Mouse (Mus musculus) MEL (cell line): ENCODE results near the gene Eif2s2.

Experiments used
- CTCF ChIP-seq, 3 experiments: IDR thresholded peaks in 2 of 3; conservative IDR thresholded peaks in 1 of 3; 2 replicates each; pipeline ENCODE4 v1.5.1; 2011 to 2012; ENCODE audit warnings: low read length in 3 of 3, low read depth in 2 of 3, mild to moderate bottlenecking in 2 of 3, improper control_type of control experiment in 1 of 3, inconsistent platforms in 1 of 3, mixed read lengths in 1 of 3, moderate library complexity in 1 of 3; ENCODE audit not compliant: control insufficient read depth in 1 of 3, insufficient read depth in 1 of 3, poor library complexity in 1 of 3, severe bottlenecking in 1 of 3
- EP300 ChIP-seq, 2 experiments: IDR thresholded peaks; 2 replicates each; pipeline ENCODE4 v1.6.1; 2011; ENCODE audit warnings: improper control_type of control experiment in 2 of 2, low read length in 2 of 2, low read depth in 1 of 2, mild to moderate bottlenecking in 1 of 2
- ETS1 ChIP-seq: IDR thresholded peaks from 2 replicates; pipeline ENCODE4 v1.6.1; 2012; ENCODE audit warnings: low read depth, mild to moderate bottlenecking, inconsistent platforms, low read length, improper control_type of control experiment, moderate library complexity
- GABPA ChIP-seq: IDR thresholded peaks from 2 replicates; pipeline ENCODE4 v1.6.1; 2012; ENCODE audit warnings: low read depth, mild to moderate bottlenecking, inconsistent platforms, low read length, improper control_type of control experiment, moderate library complexity
- HCFC1 ChIP-seq: IDR thresholded peaks from 2 replicates; pipeline ENCODE4 v1.6.1; 2012; ENCODE audit warnings: low read depth, mild to moderate bottlenecking, inconsistent platforms, low read length, improper control_type of control experiment, moderate library complexity
- KAT2A ChIP-seq: conservative IDR thresholded peaks from 2 replicates; pipeline ENCODE4 v1.6.1; 2012; ENCODE audit warnings: low read depth, low read length, improper control_type of control experiment, inconsistent platforms
- MAZ ChIP-seq: IDR thresholded peaks from 2 replicates; pipeline ENCODE4 v1.6.1; 2012; ENCODE audit warnings: low read depth, mild to moderate bottlenecking, inconsistent platforms, low read length, improper control_type of control experiment
- MYB ChIP-seq: IDR thresholded peaks from 2 replicates; pipeline ENCODE4 v1.6.1; 2011; ENCODE audit warnings: mild to moderate bottlenecking, low read depth, low read length, improper control_type of control experiment
- NELFE ChIP-seq: IDR thresholded peaks from 2 replicates; pipeline ENCODE4 v1.6.1; 2011; ENCODE audit warnings: low read depth, low read length, improper control_type of control experiment
- TBP ChIP-seq: IDR thresholded peaks from 2 replicates; pipeline ENCODE4 v1.8.0; 2011; ENCODE audit warnings: low read depth, low read length, improper control_type of control experiment
- USF2 ChIP-seq, 2 experiments: IDR thresholded peaks; 2 replicates each; pipeline ENCODE4 v1.6.1; 2011 to 2012; ENCODE audit warnings: improper control_type of control experiment in 2 of 2, low read length in 2 of 2, borderline replicate concordance in 1 of 2, inconsistent platforms in 1 of 2, low read depth in 1 of 2, mild to moderate bottlenecking in 1 of 2; ENCODE audit not compliant: insufficient read depth in 1 of 2
- ZNF384 ChIP-seq: IDR thresholded peaks from 2 replicates; pipeline ENCODE4 v1.6.1; 2012; ENCODE audit warnings: low read depth, mild to moderate bottlenecking, inconsistent platforms, low read length, improper control_type of control experiment

DNA sequence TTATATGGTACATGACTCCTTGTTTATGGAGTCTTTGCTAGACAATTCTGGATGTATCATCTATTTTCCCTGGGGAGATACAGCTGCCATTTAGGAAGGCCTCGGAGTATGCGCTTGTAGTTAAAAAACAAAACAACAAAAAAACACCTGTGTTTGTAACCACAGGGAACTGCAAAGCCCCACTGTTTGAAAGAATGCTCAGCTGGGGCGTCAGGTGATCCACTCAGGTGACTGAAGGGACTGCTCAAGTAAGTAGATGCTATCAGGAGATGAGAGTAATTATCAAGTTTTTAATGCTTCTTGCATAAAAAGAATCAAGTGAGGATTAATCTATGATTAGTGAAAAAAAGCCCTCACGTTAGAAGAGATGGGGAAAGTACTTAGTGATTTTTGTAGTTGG lies 813 bp upstream of the Eif2s2 start:
- TF ChIP-seq EP300 (IDR thresholded peaks at IDR 0.05; ENCODE audit: low read depth in 1 of 2, low read length in 2 of 2) (no peak), GABPA (no peak), CTCF (IDR thresholded peaks at IDR 0.05 in 2 of 3, conservative IDR thresholded peaks at IDR 0.05 in 1 of 3; ENCODE audit: control insufficient read depth in 1 of 3, insufficient read depth in 1 of 3, low read depth in 2 of 3, low read length in 3 of 3, poor library complexity in 1 of 3, severe bottlenecking in 1 of 3) (no peak), TBP (no peak), HCFC1 (no peak), KAT2A (no peak), ZNF384 (no peak), ETS1 (no peak), MYB (no peak), MAZ (no peak), USF2 (IDR thresholded peaks at IDR 0.05; ENCODE audit: borderline replicate concordance in 1 of 2, insufficient read depth in 1 of 2, low read depth in 1 of 2, low read length in 2 of 2) (no peak), NELFE (no peak)
